Mouse (Mus musculus) heart, embryonic 12.5 days (tissue): Measurements from ENCODE around the gene Oxa1l. TPM values are rescaled to one million over a fixed set of nuclear protein-coding genes. Genes with fewer than 3 reads are reported as not detected.
"Not testable (repeated sequence)": the region's sequence is repeated elsewhere in the genome, so short reads cannot be mapped to it uniquely, and the experiment has no call there.

Source experiments
- ATAC-seq: fragments of 200-750 bp; cut with Nextera tagmentation; 2 replicates; pipeline ENCODE4 v1.8.0; 2017; ENCODE audit warnings: moderate TSS enrichment, moderate library complexity; ENCODE audit not compliant: insufficient number of reproducible peaks, low FRiP score
- H3K27ac ChIP-seq: fragments of 300-500 bp; sonication (generic); 2 replicates; pipeline ENCODE4 v1.5.1; 2016; ENCODE audit warnings: mild to moderate bottlenecking, moderate library complexity; ENCODE audit not compliant: poor library complexity, severe bottlenecking
- H3K27me3 ChIP-seq: fragments of 300-500 bp; sonication (generic); replicated peaks from 2 replicates; pipeline ENCODE4 v1.6.1; 2016; ENCODE audit warnings: mild to moderate bottlenecking, moderate library complexity
- H3K36me3 ChIP-seq: fragments of 300-500 bp; sonication (generic); 2 replicates; pipeline ENCODE4 v1.6.1; 2016; ENCODE audit warnings: mild to moderate bottlenecking, moderate library complexity
- H3K4me1 ChIP-seq: fragments of 300-500 bp; sonication (generic); replicated peaks from 2 replicates; pipeline ENCODE4 v1.6.1; 2016; ENCODE audit warnings: mild to moderate bottlenecking
- H3K4me2 ChIP-seq: fragments of 300-500 bp; sonication (generic); 2 replicates; pipeline ENCODE4 v1.6.1; 2016; ENCODE audit warnings: mild to moderate bottlenecking, moderate library complexity
- H3K4me3 ChIP-seq: fragments of 300-500 bp; sonication (generic); 2 replicates; pipeline ENCODE4 v1.5.1; 2016; ENCODE audit warnings: mild to moderate bottlenecking
- H3K9ac ChIP-seq: fragments of 300-500 bp; sonication (generic); 2 replicates; pipeline ENCODE4 v1.6.1; 2016; ENCODE audit warnings: mild to moderate bottlenecking, moderate library complexity
- H3K9me3 ChIP-seq: fragments of 300-500 bp; sonication (generic); replicated peaks from 2 replicates; pipeline ENCODE4 v1.6.1; 2016; ENCODE audit warnings: mild to moderate bottlenecking, moderate library complexity
- WGBS: fragments of 180-500 bp; shearing (Covaris S2); methylation state at CpG from one replicate; pipeline ENCODE4 v1.1.7; 2016; 5-methylcytosine and 5-hydroxymethylcytosine counted together
- polyA plus RNA-seq: library from polyadenylated mRNA; unstranded; fragments of >200 nt; fragmentation: Nextera tagmentation; extraction: Ambion mirVana; gene quantifications from 2 replicates; pipeline ENCODE4 v1.2.1, GENCODE M21; 2016

Gene Oxa1l
- polyA plus RNA-seq, 1 experiment from 2014 or later, result 53.3 TPM

- H3K9me3 ChIP-seq, H3K4me1 ChIP-seq, H3K27me3 ChIP-seq, ATAC-seq, H3K36me3 ChIP-seq, H3K27ac ChIP-seq, H3K9ac ChIP-seq, H3K4me2 ChIP-seq, H3K4me3 ChIP-seq: not testable (repeated sequence)
- 27% methylated on average over 2 of the region's 2 CpGs for WGBS
These were observed 18.8 kb upstream of the Oxa1l start for GRCm38 (mm10) chr14:54341807-54342206.

GRCm38 (mm10) chr14:54350773-54351541 lies 9.7 kb upstream of the Oxa1l start:
- H3K36me3 ChIP-seq, H3K4me2 ChIP-seq, H3K4me3 ChIP-seq, H3K9ac ChIP-seq, ATAC-seq, H3K27me3 ChIP-seq, H3K4me1 ChIP-seq, H3K27ac ChIP-seq: not testable (repeated sequence)
- peaks cover 10% of the 10 kb centered on the region for H3K9me3 ChIP-seq
- 77% methylated on average over 16 of the region's 16 CpGs for WGBS

GRCm38 (mm10) chr14:54352314-54352713 lies 8.3 kb upstream of the Oxa1l start:
- no peak for ATAC-seq
- no peak overlapping the region for H3K9ac ChIP-seq
- WGBS, result 75% methylated on average over 8 of the region's 8 CpGs
- peaks cover 10% of the 10 kb centered on the region for H3K9me3 ChIP-seq
- no peak overlapping the region for H3K27ac ChIP-seq
- H3K4me1 ChIP-seq, result no peaks in the 10 kb centered on the region
- H3K4me3 ChIP-seq, result no peak overlapping the region
- H3K36me3 ChIP-seq, result no peaks in the 10 kb centered on the region
- no peaks in the 10 kb centered on the region for H3K27me3 ChIP-seq
- no peak overlapping the region for H3K4me2 ChIP-seq

- no peaks in the 10 kb centered on the region for H3K36me3 ChIP-seq
- H3K4me3 ChIP-seq, result no peak overlapping the region
- no peaks in the 10 kb centered on the region for H3K4me1 ChIP-seq
- H3K27ac ChIP-seq, result no peak overlapping the region
- WGBS, result 25% methylated on average over 1 of the region's 1 CpGs
- ATAC-seq, result no peak
- peaks cover 5% of the 10 kb centered on the region for H3K9me3 ChIP-seq
- no peak overlapping the region for H3K9ac ChIP-seq
- H3K4me2 ChIP-seq, result no peak overlapping the region
- H3K27me3 ChIP-seq, result no peaks in the 10 kb centered on the region
These were observed 6.2 kb upstream of the Oxa1l start for GRCm38 (mm10) chr14:54354406-54354805.

- Histone ChIP-seq H3K36me3 (peaks cover 51% of the 10 kb centered on the region), H3K4me1 (peaks cover 10% of the 10 kb centered on the region), H3K4me3 (no peak overlapping the region), H3K27me3 (no peaks in the 10 kb centered on the region), H3K9me3 (no peaks in the 10 kb centered on the region), H3K9ac (no peak overlapping the region), H3K27ac (no peak overlapping the region), H3K4me2 (no peak overlapping the region)
- WGBS, result 94% methylated on average over 8 of the region's 8 CpGs
- no peak for ATAC-seq
These were observed 2.5 kb downstream of the Oxa1l start for GRCm38 (mm10) chr14:54363156-54363555.

- no peak overlapping the region for H3K9ac ChIP-seq
These were observed 4.5 kb downstream of the Oxa1l start for GRCm38 (mm10) chr14:54365026-54365645.

GRCm38 (mm10) chr14:54366581-54366980 lies 5.9 kb downstream of the Oxa1l start:
- H3K36me3 ChIP-seq, result peaks cover 83% of the 10 kb centered on the region
- no peaks in the 10 kb centered on the region for H3K27me3 ChIP-seq
- H3K4me2 ChIP-seq, result no peak overlapping the region
- H3K4me1 ChIP-seq, result peaks cover 8% of the 10 kb centered on the region
- ATAC-seq, result 0 out of 2 replicates have a peak, but pooled peaks have one; percentile 29
- 87% methylated on average over 10 of the region's 10 CpGs for WGBS
- no peak overlapping the region for H3K9ac ChIP-seq
- no peak overlapping the region for H3K27ac ChIP-seq
- H3K9me3 ChIP-seq, result peaks cover 4% of the 10 kb centered on the region; the same call in 1 of the 2 replicates
- no peak overlapping the region for H3K4me3 ChIP-seq

More at GRCm38 (mm10) chr14:54365026-54365645, 4.5 kb downstream of the Oxa1l start:
- 91% methylated on average over 5 of the region's 5 CpGs for WGBS
- H3K4me1 ChIP-seq, result peaks cover 10% of the 10 kb centered on the region
- H3K27ac ChIP-seq, result no peak overlapping the region
- H3K4me2 ChIP-seq, result no peak overlapping the region
- H3K4me3 ChIP-seq, result no peak overlapping the region
- no peaks in the 10 kb centered on the region for H3K9me3 ChIP-seq
- peaks cover 71% of the 10 kb centered on the region for H3K36me3 ChIP-seq
- no peaks in the 10 kb centered on the region for H3K27me3 ChIP-seq
- ATAC-seq, result no peak

GRCm38 (mm10) chr14:54367429-54368060 lies 6.9 kb downstream of the Oxa1l start:
- H3K4me3 ChIP-seq, result no peak overlapping the region
- peaks cover 90% of the 10 kb centered on the region for H3K36me3 ChIP-seq
- peaks cover under 1% of the 10 kb centered on the region; the same call in 1 of the 2 replicates for H3K4me1 ChIP-seq
- H3K27me3 ChIP-seq, result no peaks in the 10 kb centered on the region
- no peak overlapping the region for H3K27ac ChIP-seq
- no peak overlapping the region for H3K4me2 ChIP-seq
- WGBS, result 87% methylated on average over 18 of the region's 18 CpGs
- ATAC-seq, result no peak
- H3K9ac ChIP-seq, result no peak overlapping the region
- H3K9me3 ChIP-seq, result peaks cover 4% of the 10 kb centered on the region; the same call in 1 of the 2 replicates

- Histone ChIP-seq H3K36me3 (peaks cover 79% of the 10 kb centered on the region), H3K4me2 (no peak overlapping the region), H3K27ac (no peak overlapping the region), H3K27me3 (no peaks in the 10 kb centered on the region), H3K9ac (no peak overlapping the region), H3K4me3 (no peak overlapping the region), H3K4me1 (no peaks in the 10 kb centered on the region), H3K9me3 (peaks cover 4% of the 10 kb centered on the region; the same call in 1 of the 2 replicates)
- no peak for ATAC-seq
- 95% methylated on average over 3 of the region's 3 CpGs for WGBS
These were observed 8.7 kb downstream of the Oxa1l start for GRCm38 (mm10) chr14:54369372-54369771.

- WGBS, result 94% methylated on average over 6 of the region's 6 CpGs
- Histone ChIP-seq H3K27me3 (no peaks in the 10 kb centered on the region), H3K4me1 (no peaks in the 10 kb centered on the region), H3K27ac (no peak overlapping the region), H3K36me3 (peaks cover 68% of the 10 kb centered on the region), H3K9me3 (peaks cover 4% of the 10 kb centered on the region; the same call in 1 of the 2 replicates), H3K4me2 (no peak overlapping the region), H3K4me3 (no peak overlapping the region), H3K9ac (no peak overlapping the region)
- no peak for ATAC-seq
These were observed 10.0 kb downstream of the Oxa1l start for GRCm38 (mm10) chr14:54370595-54370994.

- H3K36me3 ChIP-seq, result peaks cover 61% of the 10 kb centered on the region
- no peak for ATAC-seq
- no peak overlapping the region for H3K27ac ChIP-seq
- peaks cover 4% of the 10 kb centered on the region; the same call in 1 of the 2 replicates for H3K9me3 ChIP-seq
- no peaks in the 10 kb centered on the region for H3K4me1 ChIP-seq
- H3K4me2 ChIP-seq, result no peak overlapping the region
- H3K9ac ChIP-seq, result no peak overlapping the region
- 95% methylated on average over 10 of the region's 10 CpGs for WGBS
- H3K27me3 ChIP-seq, result no peaks in the 10 kb centered on the region
- no peak overlapping the region for H3K4me3 ChIP-seq
These were observed 10.8 kb downstream of the Oxa1l start for GRCm38 (mm10) chr14:54371460-54371859.
